Mouse (Mus musculus) CH12.LX (cell line): ENCODE measurements around the gene Actl6b. TPM values are rescaled to one million over a fixed set of nuclear protein-coding genes. Genes with fewer than 3 reads are reported as not detected.

Experiments
- DNase-seq: peaks from one replicate; pipeline ENCODE4 v3.0.0-alpha.2; 2013; ENCODE audit errors: extremely low read depth
- H3K27ac ChIP-seq: 2 replicates; pipeline ENCODE4 v1.5.1; 2012; ENCODE audit warnings: low read depth, mild to moderate bottlenecking, control low read depth, moderate library complexity; ENCODE audit not compliant: insufficient read depth
- H3K27me3 ChIP-seq: replicated peaks from 2 replicates; pipeline ENCODE3; 2012; ENCODE audit warnings: inconsistent platforms
- H3K36me3 ChIP-seq, 2 experiments: replicated peaks in 1 of 2; 2 replicates each; pipeline versions ENCODE3 to v1.6.1; 2012; ENCODE audit warnings: inconsistent platforms in 1 of 2, low read length in 1 of 2, mild to moderate bottlenecking in 1 of 2, mixed read lengths in 1 of 2, moderate library complexity in 1 of 2; ENCODE audit not compliant: control insufficient read depth in 1 of 2, insufficient read depth in 1 of 2
- H3K4me1 ChIP-seq, 2 experiments: 2 replicates each; pipeline ENCODE4 v1.6.1; 2012; ENCODE audit warnings: inconsistent platforms in 1 of 2, moderate library complexity in 1 of 2; ENCODE audit not compliant: insufficient read depth in 2 of 2, control insufficient read depth in 1 of 2
- H3K4me2 ChIP-seq: 2 replicates; pipeline ENCODE4 v1.6.1; 2012; ENCODE audit warnings: low read depth, mild to moderate bottlenecking, control low read depth; ENCODE audit not compliant: poor library complexity, insufficient read depth, severe bottlenecking
- H3K4me3 ChIP-seq, 3 experiments: fragments of 150-350 bp in 1 of 3; sonication (generic) in 1 of 3; replicated peaks in 1 of 3; 2 replicates each; pipeline versions ENCODE3 to v1.5.1; 2011 to 2012; ENCODE audit warnings: low read depth in 2 of 3, low read length in 2 of 3, mild to moderate bottlenecking in 2 of 3, moderate library complexity in 2 of 3, control low read depth in 1 of 3, improper control_type of control experiment in 1 of 3, inconsistent platforms in 1 of 3, mixed read lengths in 1 of 3; ENCODE audit not compliant: poor library complexity in 1 of 3
- H3K79me2 ChIP-seq: replicated peaks from 2 replicates; pipeline ENCODE4 v1.6.1; 2012; ENCODE audit warnings: mild to moderate bottlenecking, moderate library complexity; ENCODE audit not compliant: control insufficient read depth, poor library complexity, insufficient read depth, severe bottlenecking; ENCODE audit errors: extremely low read depth
- H3K9ac ChIP-seq: 2 replicates; pipeline ENCODE4 v1.6.1; 2012; ENCODE audit warnings: low read depth, mild to moderate bottlenecking, control low read depth, moderate library complexity; ENCODE audit not compliant: insufficient read depth
- H3K9me3 ChIP-seq: replicated peaks from 2 replicates; pipeline ENCODE3; 2012; ENCODE audit warnings: low read length, inconsistent platforms, mixed read lengths
- CHD1 ChIP-seq: IDR thresholded peaks from 2 replicates; pipeline ENCODE4 v1.6.1; 2012; ENCODE audit warnings: low read depth, low read length, improper control_type of control experiment, inconsistent platforms
- E2F4 ChIP-seq: IDR thresholded peaks from 2 replicates; pipeline ENCODE4 v1.6.1; 2011; ENCODE audit warnings: low read depth, low read length, improper control_type of control experiment; ENCODE audit not compliant: insufficient replicate concordance
- ETS1 ChIP-seq: conservative IDR thresholded peaks from 2 replicates; pipeline ENCODE4 v1.6.1; 2012; ENCODE audit warnings: low read depth, mild to moderate bottlenecking, inconsistent platforms, low read length, improper control_type of control experiment, moderate library complexity
- GABPA ChIP-seq: IDR thresholded peaks from 2 replicates; pipeline ENCODE4 v1.6.1; 2012; ENCODE audit warnings: low read depth, low read length, improper control_type of control experiment, inconsistent platforms; ENCODE audit not compliant: insufficient replicate concordance
- KAT2A ChIP-seq: IDR thresholded peaks from 2 replicates; pipeline ENCODE4 v1.6.1; 2012; ENCODE audit warnings: low read length, improper control_type of control experiment, inconsistent platforms; ENCODE audit not compliant: insufficient replicate concordance
- MAX ChIP-seq: IDR thresholded peaks from 2 replicates; pipeline ENCODE4 v1.6.1; 2011; ENCODE audit warnings: low read length, improper control_type of control experiment
- MAZ ChIP-seq: IDR thresholded peaks from 2 replicates; pipeline ENCODE4 v1.6.1; 2012; ENCODE audit warnings: low read depth, mild to moderate bottlenecking, inconsistent platforms, low read length, improper control_type of control experiment, moderate library complexity
- MEF2A ChIP-seq: IDR thresholded peaks from 2 replicates; pipeline ENCODE4 v1.6.1; 2014; ENCODE audit warnings: low read depth, mild to moderate bottlenecking, inconsistent platforms, low read length, improper control_type of control experiment, borderline replicate concordance
- MXI1 ChIP-seq: IDR thresholded peaks from 2 replicates; pipeline ENCODE4 v1.6.1; 2011; ENCODE audit warnings: mild to moderate bottlenecking, low read depth, low read length, improper control_type of control experiment
- NRF1 ChIP-seq: IDR thresholded peaks from 2 replicates; pipeline ENCODE4 v1.6.1; 2014; ENCODE audit warnings: low read depth, mild to moderate bottlenecking, inconsistent platforms, low read length, improper control_type of control experiment, moderate library complexity
- PAX5 ChIP-seq: IDR thresholded peaks from 2 replicates; pipeline ENCODE4 v1.6.1; 2012; ENCODE audit warnings: low read length, inconsistent platforms, mixed read lengths
- POLR2A ChIP-seq: IDR thresholded peaks from 2 replicates; pipeline ENCODE4 v1.6.1; 2011; ENCODE audit warnings: low read depth, mild to moderate bottlenecking, improper control_type of control experiment, low read length
- POLR2AphosphoS2 ChIP-seq: IDR thresholded peaks from 2 replicates; pipeline ENCODE4 v1.6.1; 2011; ENCODE audit warnings: low read depth, low read length, improper control_type of control experiment
- RAD21 ChIP-seq: IDR thresholded peaks from 2 replicates; pipeline ENCODE4 v1.6.1; 2011; ENCODE audit warnings: low read depth, mild to moderate bottlenecking, low read length, improper control_type of control experiment, moderate library complexity
- RCOR1 ChIP-seq: conservative IDR thresholded peaks from 2 replicates; pipeline ENCODE4 v1.6.1; 2012; ENCODE audit warnings: low read depth, mild to moderate bottlenecking, inconsistent platforms, low read length, improper control_type of control experiment
- TCF12 ChIP-seq: IDR thresholded peaks from 2 replicates; pipeline ENCODE4 v1.6.1; 2014; ENCODE audit warnings: low read depth, mild to moderate bottlenecking, inconsistent platforms, low read length, improper control_type of control experiment
- USF1 ChIP-seq: IDR thresholded peaks from 2 replicates; pipeline ENCODE4 v1.6.1; 2014; ENCODE audit warnings: low read depth, mild to moderate bottlenecking, inconsistent platforms, low read length, improper control_type of control experiment
- ZC3H11A ChIP-seq: IDR thresholded peaks from 2 replicates; pipeline ENCODE4 v1.6.1; 2012; ENCODE audit warnings: low read depth, mild to moderate bottlenecking, inconsistent platforms, low read length, improper control_type of control experiment
- ZMIZ1 ChIP-seq: IDR thresholded peaks from 2 replicates; pipeline ENCODE4 v1.6.1; 2012; ENCODE audit warnings: low read depth, mild to moderate bottlenecking, inconsistent platforms, low read length, improper control_type of control experiment
- dilution Hi-C: fragments of 300-500 bp; cut with MboI; formaldehyde crosslinking; loops from 2 replicates; pipeline ENCODE4 v1.14.3; 2020; ENCODE audit warnings: low sequenced_read_pairs; ENCODE audit not compliant: extremely low pct_unique_long_range_greater_than_20kb, extremely low pct_ligation_motif_present
- in situ Hi-C: fragments of 300-500 bp; cut with MboI; formaldehyde crosslinking; loops from 3 replicates; pipeline ENCODE4 v1.14.3; 2019; ENCODE audit warnings: low sequenced_read_pairs, low pct_ligation_motif_present, low pct_unique_long_range_greater_than_20kb, mixed read lengths
- polyA plus RNA-seq: library from polyadenylated mRNA; unstranded; fragments of >175 nt; gene quantifications from 2 replicates; pipeline ENCODE4 v1.2.1, GENCODE M21; 2012; ENCODE audit warnings: low read depth; ENCODE audit not compliant: insufficient read length
- total RNA-seq, 2 experiments: library from RNA; depleted of rRNA; stranded (reverse); fragments of 300-350 nt in 1 of 2; fragments of >200 nt in 1 of 2; gene quantifications; 2 replicates each; pipeline ENCODE4 v1.2.3; 2012 to 2014

The Actl6b gene
- total and polyA plus RNA-seq, 3 experiments, result not detected

- peaks cover 9% of the 10 kb centered on the region for H3K79me2 ChIP-seq
- no peak for TF ChIP-seq ZC3H11A
- TF ChIP-seq MAZ, result no peak
- no peak for TF ChIP-seq ZMIZ1
- no peak for TF ChIP-seq USF1
- no peak for TF ChIP-seq CHD1
- no peak for TF ChIP-seq KAT2A
- no peak for TF ChIP-seq MXI1
- no peak for TF ChIP-seq GABPA
- TF ChIP-seq RAD21, result no peak
- TF ChIP-seq POLR2A, result no peak
- no peak for TF ChIP-seq RCOR1
- TF ChIP-seq TCF12, result no peak
- TF ChIP-seq NRF1, result no peak
- no peak for TF ChIP-seq MEF2A
- TF ChIP-seq ETS1, result no peak
- no peak for TF ChIP-seq E2F4
- no peak for TF ChIP-seq MAX
- TF ChIP-seq PAX5, result no peak
- H3K27ac ChIP-seq, result no peak overlapping the region
- no peaks in the 10 kb centered on the region for H3K9me3 ChIP-seq
- no peaks in the 10 kb centered on the region for H3K27me3 ChIP-seq
- in situ Hi-C loops, result no loop called here
- no peak for DNase-seq
- dilution Hi-C loops, result no loop called here
- H3K9ac ChIP-seq, result no peak overlapping the region
- H3K4me1 ChIP-seq, result peaks cover 3 to 36% of the 10 kb centered on the region in 2 experiments; a peak in 2 of 4 replicates
- H3K36me3 ChIP-seq, result peaks cover 88 to 99% of the 10 kb centered on the region in 2 experiments
- no peak overlapping the region for H3K4me3 ChIP-seq
- H3K4me2 ChIP-seq, result no peak overlapping the region
Measured at GRCm38 (mm10) chr5:137525511-137525910, 27.8 kb upstream of the Actl6b start.

GRCm38 (mm10) chr5:137526192-137526936 lies 27.0 kb upstream of the Actl6b start:
- no peak overlapping the region for H3K9ac ChIP-seq
- in situ Hi-C loops, result no loop called here
- H3K36me3 ChIP-seq, result peaks cover 80 to 90% of the 10 kb centered on the region in 2 experiments
- peaks cover 15% of the 10 kb centered on the region for H3K79me2 ChIP-seq
- peak; percentile 18 for DNase-seq
- H3K4me3 ChIP-seq, result no peak overlapping the region
- H3K4me1 ChIP-seq, result peaks cover 3 to 36% of the 10 kb centered on the region in 2 experiments; a peak in 2 of 4 replicates
- H3K27me3 ChIP-seq, result no peaks in the 10 kb centered on the region
- dilution Hi-C loops, result no loop called here
- H3K4me2 ChIP-seq, result no peak overlapping the region
- no peaks in the 10 kb centered on the region for H3K9me3 ChIP-seq
- H3K27ac ChIP-seq, result no peak overlapping the region
- TF ChIP-seq GABPA, result no peak
- 0 out of 2 replicates have a peak, but pooled peaks have one; percentile 49 for TF ChIP-seq ZMIZ1
- peak; percentile 23; the same call in 1 of the 2 replicates for TF ChIP-seq POLR2AphosphoS2
